Comparison of ENCODE assay signal across 10 mouse cellular contexts in genomic region chr13:48679351-48679750, GRCm38 (mm10). TPM values are rescaled to one million over a fixed set of nuclear protein-coding genes. Genes with fewer than 3 reads are reported as not detected.
DNase-seq lines count a peak whose midpoint lies in the region; ATAC-seq and TF ChIP-seq lines count a peak whose summit lies in the region.
"Had no signal": no experiment of that assay in that cellular context is flagged by ENCODE, and none has a peak within 500 bp of the region (broad histone marks: within the 10 kb centered on the region; RNA-seq: fewer than 3 reads in every experiment).

No protein-coding gene starts in this region.

- H3K9ac ChIP-seq in liver, embryonic 14.5 days (replicated peaks): no peak overlapping the region
- no peak overlapping the region for H3K9ac ChIP-seq in intestine, embryonic 16.5 days (ENCODE audit: low read depth, low read length)
- H3K9ac ChIP-seq: forebrain, postnatal 0 days; midbrain, embryonic 12.5 days had no signal

- H3K4me3 ChIP-seq in liver, embryonic 14.5 days (ENCODE audit: insufficient read depth in 1 of 2, low read depth in 2 of 2, low read length in 2 of 2): no peak overlapping the region
- H3K4me3 ChIP-seq in intestine, embryonic 16.5 days (ENCODE audit: low read length): no peak overlapping the region
- H3K4me3 ChIP-seq: midbrain, embryonic 12.5 days had no signal

- H3K9me3 ChIP-seq in liver, embryonic 14.5 days (ENCODE audit: control insufficient read depth, low read length): no peaks in the 10 kb centered on the region
- H3K9me3 ChIP-seq in intestine, embryonic 16.5 days (ENCODE audit: control insufficient read depth, low read length): peaks cover 4% of the 10 kb centered on the region; the same call in 1 of the 2 replicates

- H3K27ac ChIP-seq in liver, embryonic 14.5 days: no peak overlapping the region
- no peak overlapping the region for H3K27ac ChIP-seq in intestine, embryonic 16.5 days (ENCODE audit: low read length)
- H3K27ac ChIP-seq: midbrain, embryonic 12.5 days had no signal

- no peak for TF ChIP-seq EP300 in liver, embryonic 14.5 days (IDR thresholded peaks at IDR 0.05; ENCODE audit: low read depth)

- no peak overlapping the region for H3K4me2 ChIP-seq in liver, embryonic 14.5 days (ENCODE audit: low read depth)
- no peak overlapping the region for H3K4me2 ChIP-seq in intestine, embryonic 16.5 days (ENCODE audit: low read depth, low read length)
- H3K4me2 ChIP-seq: midbrain, embryonic 12.5 days had no signal

- ATAC-seq in liver, embryonic 14.5 days (ENCODE audit: insufficient read depth): no peak
- no peak for ATAC-seq in intestine, embryonic 16.5 days
- ATAC-seq: forebrain, postnatal 0 days had no signal

- WGBS in liver, embryonic 14.5 days (ENCODE audit: insufficient replicate concordance): 22% methylated on average over 1 of the region's 1 CpGs
- WGBS in intestine, embryonic 16.5 days: 35% methylated on average over 1 of the region's 1 CpGs

- no peaks in the 10 kb centered on the region for H3K36me3 ChIP-seq in liver, embryonic 14.5 days (replicated peaks; ENCODE audit: control insufficient read depth, insufficient read depth, low read depth)
- no peaks in the 10 kb centered on the region for H3K36me3 ChIP-seq in intestine, embryonic 16.5 days (ENCODE audit: control insufficient read depth, insufficient read depth, low read length)
- H3K36me3 ChIP-seq: midbrain, embryonic 12.5 days had no signal

- H3K27me3 ChIP-seq in liver, embryonic 14.5 days (ENCODE audit: control insufficient read depth, insufficient read depth, low read length): no peaks in the 10 kb centered on the region; the same call in 1 of the 2 replicates
- peaks cover 8% of the 10 kb centered on the region; the same call in 1 of the 2 replicates for H3K27me3 ChIP-seq in intestine, embryonic 16.5 days (replicated peaks; ENCODE audit: control insufficient read depth, insufficient read depth, low read length)

- TF ChIP-seq CTCF in liver, embryonic 14.5 days (IDR thresholded peaks at IDR 0.05; ENCODE audit: low read depth): peak; percentile 65

- no peaks in the 10 kb centered on the region for H3K4me1 ChIP-seq in liver, embryonic 14.5 days (replicated peaks; ENCODE audit: control insufficient read depth in 2 of 2, insufficient read depth in 2 of 2, low read length in 1 of 2)
- H3K4me1 ChIP-seq in intestine, embryonic 16.5 days (ENCODE audit: control insufficient read depth, insufficient read depth, low read length): no peaks in the 10 kb centered on the region
- H3K4me1 ChIP-seq: midbrain, embryonic 12.5 days had no signal

- DNase-seq in heart, postnatal 4 days: peak; percentile 42
- no peak for DNase-seq in heart, adult 9 months (ENCODE audit: low spot score in 2 of 2)
- DNase-seq in A20 (ENCODE audit: low read depth, low spot score): peak; percentile 39
- peak; percentile 64 for DNase-seq in adrenal gland, postnatal 10 days
- no peak for DNase-seq in liver, embryonic 14.5 days (ENCODE audit: low read depth in 3 of 3, low spot score in 3 of 3)
- no peak for DNase-seq in gastrocnemius, adult 18-20 months (ENCODE audit: low spot score)
- no peak for DNase-seq in layer of hippocampus, adult 8-10 months (ENCODE audit: low spot score in 2 of 2)
- DNase-seq: forebrain, postnatal 0 days had no signal

RNA-seq across cellular contexts. Expression of gene Barx1, which starts 16.6 kb away (rescaled TPM):
- not detected for total RNA-seq in heart, postnatal 4 days (2021)
- under 1 TPM in 1 of 2 experiments, not detected in 1; 0.27 TPM for total RNA-seq in adrenal gland, postnatal 10 days (2021)
- polyA plus RNA-seq in liver, embryonic 14.5 days (2012; rRNA removed): 0.49 and 0.64 TPM in 2 replicates
- polyA plus RNA-seq in liver, embryonic 14.5 days (2014; fragmentation: Nextera tagmentation; extraction: Ambion mirVana): 0.11 and 0.25 TPM in 2 replicates
- total RNA-seq in gastrocnemius, adult 18-20 months (2021): not detected
- total RNA-seq in layer of hippocampus, adult 8-10 months (2022): not detected
- 0.10 and 0.18 TPM in 2 replicates for polyA plus RNA-seq in intestine, embryonic 16.5 days (2015; fragmentation: Nextera tagmentation; extraction: Ambion mirVana)
- total RNA-seq: forebrain, postnatal 0 days had no signal
- polyA plus RNA-seq: forebrain, postnatal 0 days had no signal

RNA-seq across cellular contexts. Expression of gene Ptpdc1, which starts 53.9 kb away (rescaled TPM):
- 1 to 10 TPM; 8.2 to 8.9 TPM for total RNA-seq in heart, postnatal 4 days (2021)
- 10 to 100 TPM in 1 of 2 experiments, 1 to 10 TPM in 1; 7.5 to 11.8 TPM for total RNA-seq in adrenal gland, postnatal 10 days (2021)
- 0.21 and 0.33 TPM in 2 replicates for polyA plus RNA-seq in liver, embryonic 14.5 days (2012; rRNA removed)
- 0.27 and 0.40 TPM in 2 replicates for polyA plus RNA-seq in liver, embryonic 14.5 days (2014; fragmentation: Nextera tagmentation; extraction: Ambion mirVana)
- total RNA-seq in gastrocnemius, adult 18-20 months (2021): 1 to 10 TPM; 3.7 to 3.8 TPM
- 10 to 100 TPM; 33.7 to 36.7 (median 35.4) TPM for total RNA-seq in layer of hippocampus, adult 8-10 months (2022)
- 4.1 and 4.2 TPM in 2 replicates for polyA plus RNA-seq in intestine, embryonic 16.5 days (2015; fragmentation: Nextera tagmentation; extraction: Ambion mirVana)

Comparison
In these comparisons a context has a peak if more than half of its experiments do, and no peak if none do; other contexts are left out.
1. DNase-seq: peak in heart, postnatal 4 days (single experiment), A20 (single experiment) and adrenal gland, postnatal 10 days (single experiment); none in heart, adult 9 months (0 of 2), liver, embryonic 14.5 days (0 of 3), gastrocnemius, adult 18-20 months (single experiment) and layer of hippocampus, adult 8-10 months (0 of 2).